In genomic region chr13:21172241-21173027, GRCm38 (mm10) we compare ENCODE assay signal across 8 mouse cellular contexts. TPM values are rescaled to one million over a fixed set of nuclear protein-coding genes. Genes with fewer than 3 reads are reported as not detected.
A peak's percentile ranks its signal among the peaks of the same experiment; 100 is the strongest.
DNase-seq lines count a peak whose midpoint lies in the region; ATAC-seq and TF ChIP-seq lines count a peak whose summit lies in the region.

No protein-coding gene starts in this region.

- TF ChIP-seq CTCF in cerebellum, adult 2 months (IDR thresholded peaks at IDR 0.05; ENCODE audit: borderline replicate concordance, insufficient read depth, low read depth, low read length): no peak

- H3K4me1 ChIP-seq in cerebellum, adult 2 months (ENCODE audit: control insufficient read depth, insufficient read depth, low read length): no peaks in the 10 kb centered on the region
- H3K4me1 ChIP-seq in forebrain, embryonic 16.5 days (replicated peaks; ENCODE audit: control insufficient read depth, insufficient read depth, low read length): peaks cover 20% of the 10 kb centered on the region

- H3K4me2 ChIP-seq in forebrain, embryonic 16.5 days (ENCODE audit: low read length): peak overlapping the region; percentile 57

- no peaks in the 10 kb centered on the region for H3K36me3 ChIP-seq in forebrain, embryonic 16.5 days (ENCODE audit: control insufficient read depth, insufficient read depth)

- peak; percentile 94 for DNase-seq in R1 (ENCODE audit: low read depth, low spot score)
- peak; percentile 73 for DNase-seq in cerebellum, adult 2 months
- peak; percentile 71 to 74 for DNase-seq in layer of hippocampus, postnatal 36 days
- DNase-seq in lung, postnatal 25 days (ENCODE audit: low spot score): peak; percentile 80
- DNase-seq in right cerebral cortex, adult 2 months (ENCODE audit: low spot score in 2 of 2): peak; percentile 80 to 85

- ATAC-seq in forebrain, embryonic 16.5 days: peak; percentile 46
- peak; percentile 13 to 28; a peak in 1 of 4 replicates for ATAC-seq in hematopoietic stem cell, adult 5-6 weeks (replicated peaks in 1 of 2; ENCODE audit: insufficient read depth in 1 of 2, low FRiP score in 2 of 2, low TSS enrichment in 1 of 2, low read depth in 1 of 2, poor library complexity in 2 of 2, severe bottlenecking in 2 of 2)
- no peak for ATAC-seq in inflammation-experienced regulatory T-cells, adult 6 months

- H3K27me3 ChIP-seq in cerebellum, adult 2 months (ENCODE audit: control insufficient read depth, insufficient read depth, low read length): no peaks in the 10 kb centered on the region
- no peaks in the 10 kb centered on the region for H3K27me3 ChIP-seq in forebrain, embryonic 16.5 days (replicated peaks; ENCODE audit: control insufficient read depth, insufficient read depth, low read length)

- no peak overlapping the region for H3K9ac ChIP-seq in forebrain, embryonic 16.5 days (replicated peaks; ENCODE audit: low read depth, low read length)

- WGBS in cerebellum, adult 2 months: under 1% methylated on average over 16 of the region's 16 CpGs
- WGBS in forebrain, embryonic 16.5 days: under 1% methylated on average over 16 of the region's 16 CpGs

- no peaks in the 10 kb centered on the region for H3K9me3 ChIP-seq in forebrain, embryonic 16.5 days (ENCODE audit: control insufficient read depth, low read length)

- H3K27ac ChIP-seq in cerebellum, adult 2 months (ENCODE audit: insufficient read depth, low read length): no peak overlapping the region
- H3K27ac ChIP-seq in forebrain, embryonic 16.5 days (ENCODE audit: low read length): no peak overlapping the region

- peak overlapping the region; percentile 52 for H3K4me3 ChIP-seq in cerebellum, adult 2 months (replicated peaks; ENCODE audit: insufficient read depth, low read depth, low read length)
- peak overlapping the region; percentile 49 for H3K4me3 ChIP-seq in forebrain, embryonic 16.5 days (replicated peaks; ENCODE audit: low read length)

- no peak for TF ChIP-seq POLR2A in cerebellum, adult 2 months (IDR thresholded peaks at IDR 0.05; ENCODE audit: borderline replicate concordance, insufficient read depth, low read length)

RNA-seq across cellular contexts. Expression of gene Trim27, which starts 6.8 kb away (rescaled TPM):
- polyA plus RNA-seq in cerebellum, adult 2 months (2012; rRNA removed): 27.0 and 28.9 TPM in 2 replicates
- 89.7 and 96.6 TPM in 2 replicates for polyA plus RNA-seq in forebrain, embryonic 16.5 days (2015; fragmentation: Nextera tagmentation; extraction: Ambion mirVana)
- total RNA-seq in hematopoietic stem cell, adult 5-6 weeks (2017): 150 and 162 TPM in 2 replicates
- total RNA-seq in layer of hippocampus, postnatal 36 days (2021): 10 to 100 TPM; 37.3 to 41.1 TPM
- polyA plus RNA-seq in inflammation-experienced regulatory T-cells, adult 6 months (2017; shearing (Covaris generic)): 10 to 100 TPM; 16.0 to 17.3 (median 16.3) TPM

RNA-seq across cellular contexts. Expression of gene Olfr1368, which starts 26.8 kb away (rescaled TPM):
- not detected in 2 replicates for polyA plus RNA-seq in cerebellum, adult 2 months (2012; rRNA removed)
- not detected in 2 replicates for polyA plus RNA-seq in forebrain, embryonic 16.5 days (2015; fragmentation: Nextera tagmentation; extraction: Ambion mirVana)
- total RNA-seq in hematopoietic stem cell, adult 5-6 weeks (2017): not detected in 2 replicates
- total RNA-seq in layer of hippocampus, postnatal 36 days (2021): not detected
- polyA plus RNA-seq in inflammation-experienced regulatory T-cells, adult 6 months (2017; shearing (Covaris generic)): not detected

RNA-seq across cellular contexts. Expression of gene Olfr263, which starts 43.0 kb away (rescaled TPM):
- polyA plus RNA-seq in cerebellum, adult 2 months (2012; rRNA removed): not detected in 2 replicates
- polyA plus RNA-seq in forebrain, embryonic 16.5 days (2015; fragmentation: Nextera tagmentation; extraction: Ambion mirVana): not detected in 2 replicates
- not detected in 2 replicates for total RNA-seq in hematopoietic stem cell, adult 5-6 weeks (2017)
- not detected for total RNA-seq in layer of hippocampus, postnatal 36 days (2021)
- not detected for polyA plus RNA-seq in inflammation-experienced regulatory T-cells, adult 6 months (2017; shearing (Covaris generic))
